Mouse (Mus musculus): ENCODE measurements around the gene Rnf114. TPM values are rescaled to one million over a fixed set of nuclear protein-coding genes. Genes with fewer than 3 reads are reported as not detected.
A peak's percentile ranks its signal among the peaks of the same experiment; 100 is the strongest.

Gene Rnf114
- polyA plus RNA-seq, 1 experiment from 2014 or later: 111 TPM

- no peak overlapping the region for H3K4me2 ChIP-seq (ENCODE audit: low read depth, low read length)
- no peak overlapping the region for H3K27ac ChIP-seq (ENCODE audit: low read depth, low read length)
- no peak for ATAC-seq (ENCODE audit: low read depth)
- H3K4me1 ChIP-seq (ENCODE audit: control insufficient read depth, insufficient read depth, low read length): no peaks in the 10 kb centered on the region
- no peak overlapping the region for H3K9ac ChIP-seq (replicated peaks; ENCODE audit: low read depth, low read length)
- H3K27me3 ChIP-seq (ENCODE audit: control insufficient read depth, insufficient read depth, low read length): no peaks in the 10 kb centered on the region
- H3K4me3 ChIP-seq (ENCODE audit: low read depth, low read length): no peak overlapping the region
- peaks cover 15% of the 10 kb centered on the region for H3K36me3 ChIP-seq (ENCODE audit: control insufficient read depth, insufficient read depth, low read length)
- 88% methylated on average over 6 of the region's 6 CpGs for WGBS
- no peaks in the 10 kb centered on the region for H3K9me3 ChIP-seq (ENCODE audit: control insufficient read depth, low read length)
These were observed 24.0 kb upstream of the Rnf114 start for GRCm38 (mm10) chr2:167468444-167468843.

GRCm38 (mm10) chr2:167470611-167471010 lies 21.8 kb upstream of the Rnf114 start:
- ATAC-seq (ENCODE audit: low read depth): no peak
- Histone ChIP-seq H3K9me3 (ENCODE audit: control insufficient read depth, low read length) (no peaks in the 10 kb centered on the region), H3K4me3 (ENCODE audit: low read depth, low read length) (no peak overlapping the region), H3K36me3 (ENCODE audit: control insufficient read depth, insufficient read depth, low read length) (peaks cover 22% of the 10 kb centered on the region), H3K9ac (replicated peaks; ENCODE audit: low read depth, low read length) (no peak overlapping the region), H3K4me2 (ENCODE audit: low read depth, low read length) (no peak overlapping the region), H3K4me1 (ENCODE audit: control insufficient read depth, insufficient read depth, low read length) (peaks cover 2% of the 10 kb centered on the region), H3K27ac (ENCODE audit: low read depth, low read length) (no peak overlapping the region), H3K27me3 (ENCODE audit: control insufficient read depth, insufficient read depth, low read length) (no peaks in the 10 kb centered on the region)
- WGBS: 96% methylated on average over 3 of the region's 3 CpGs

GRCm38 (mm10) chr2:167471585-167471984 lies 20.9 kb upstream of the Rnf114 start:
- H3K4me1 ChIP-seq (ENCODE audit: control insufficient read depth, insufficient read depth, low read length): peaks cover 12% of the 10 kb centered on the region
- no peaks in the 10 kb centered on the region for H3K27me3 ChIP-seq (ENCODE audit: control insufficient read depth, insufficient read depth, low read length)
- H3K9ac ChIP-seq (replicated peaks; ENCODE audit: low read depth, low read length): no peak overlapping the region
- no peak for ATAC-seq (ENCODE audit: low read depth)
- 90% methylated on average over 6 of the region's 6 CpGs for WGBS
- H3K4me3 ChIP-seq (ENCODE audit: low read depth, low read length): no peak overlapping the region
- no peaks in the 10 kb centered on the region for H3K9me3 ChIP-seq (ENCODE audit: control insufficient read depth, low read length)
- H3K27ac ChIP-seq (ENCODE audit: low read depth, low read length): no peak overlapping the region
- H3K36me3 ChIP-seq (ENCODE audit: control insufficient read depth, insufficient read depth, low read length): peaks cover 22% of the 10 kb centered on the region
- no peak overlapping the region for H3K4me2 ChIP-seq (ENCODE audit: low read depth, low read length)

GRCm38 (mm10) chr2:167474218-167474617 lies 18.2 kb upstream of the Rnf114 start:
- no peak for ATAC-seq (ENCODE audit: low read depth)
- no peak overlapping the region for H3K27ac ChIP-seq (ENCODE audit: low read depth, low read length)
- H3K9ac ChIP-seq (replicated peaks; ENCODE audit: low read depth, low read length): 0 out of 2 replicates have a peak overlapping the region, but pooled peaks have one; percentile 7
- H3K36me3 ChIP-seq (ENCODE audit: control insufficient read depth, insufficient read depth, low read length): peaks cover 22% of the 10 kb centered on the region
- peaks cover 17% of the 10 kb centered on the region for H3K4me1 ChIP-seq (ENCODE audit: control insufficient read depth, insufficient read depth, low read length)
- WGBS: 93% methylated on average over 6 of the region's 6 CpGs
- no peaks in the 10 kb centered on the region for H3K27me3 ChIP-seq (ENCODE audit: control insufficient read depth, insufficient read depth, low read length)
- H3K4me3 ChIP-seq (ENCODE audit: low read depth, low read length): no peak overlapping the region
- no peak overlapping the region for H3K4me2 ChIP-seq (ENCODE audit: low read depth, low read length)
- H3K9me3 ChIP-seq (ENCODE audit: control insufficient read depth, low read length): no peaks in the 10 kb centered on the region

GRCm38 (mm10) chr2:167475596-167475995 lies 16.8 kb upstream of the Rnf114 start:
- H3K4me1 ChIP-seq (ENCODE audit: control insufficient read depth, insufficient read depth, low read length): peaks cover 17% of the 10 kb centered on the region
- H3K9ac ChIP-seq (replicated peaks; ENCODE audit: low read depth, low read length): no peak overlapping the region
- no peaks in the 10 kb centered on the region for H3K9me3 ChIP-seq (ENCODE audit: control insufficient read depth, low read length)
- WGBS: 79% methylated on average over 5 of the region's 5 CpGs
- no peak overlapping the region for H3K4me3 ChIP-seq (ENCODE audit: low read depth, low read length)
- H3K4me2 ChIP-seq (ENCODE audit: low read depth, low read length): no peak overlapping the region
- peaks cover 17% of the 10 kb centered on the region for H3K36me3 ChIP-seq (ENCODE audit: control insufficient read depth, insufficient read depth, low read length)
- peak overlapping the region; percentile 73 for H3K27ac ChIP-seq (ENCODE audit: low read depth, low read length)
- no peak for ATAC-seq (ENCODE audit: low read depth)
- H3K27me3 ChIP-seq (ENCODE audit: control insufficient read depth, insufficient read depth, low read length): no peaks in the 10 kb centered on the region

GRCm38 (mm10) chr2:167476200-167476688 lies 16.2 kb upstream of the Rnf114 start:
- Histone ChIP-seq H3K36me3 (ENCODE audit: control insufficient read depth, insufficient read depth, low read length) (peaks cover 14% of the 10 kb centered on the region), H3K9me3 (ENCODE audit: control insufficient read depth, low read length) (no peaks in the 10 kb centered on the region), H3K4me2 (ENCODE audit: low read depth, low read length) (no peak overlapping the region; the same call in 1 of the 2 replicates), H3K4me1 (ENCODE audit: control insufficient read depth, insufficient read depth, low read length) (peaks cover 17% of the 10 kb centered on the region), H3K4me3 (ENCODE audit: low read depth, low read length) (no peak overlapping the region), H3K9ac (replicated peaks; ENCODE audit: low read depth, low read length) (no peak overlapping the region), H3K27me3 (ENCODE audit: control insufficient read depth, insufficient read depth, low read length) (no peaks in the 10 kb centered on the region), H3K27ac (ENCODE audit: low read depth, low read length) (peak overlapping the region; percentile 73)
- WGBS: 9% methylated on average over 7 of the region's 7 CpGs
- ATAC-seq (ENCODE audit: low read depth): peak; percentile 79

GRCm38 (mm10) chr2:167476762-167477161 lies 15.7 kb upstream of the Rnf114 start:
- H3K27me3 ChIP-seq (ENCODE audit: control insufficient read depth, insufficient read depth, low read length): no peaks in the 10 kb centered on the region
- peaks cover 17% of the 10 kb centered on the region for H3K4me1 ChIP-seq (ENCODE audit: control insufficient read depth, insufficient read depth, low read length)
- no peak overlapping the region for H3K4me3 ChIP-seq (ENCODE audit: low read depth, low read length)
- 65% methylated on average over 4 of the region's 4 CpGs for WGBS
- ATAC-seq (ENCODE audit: low read depth): peak; percentile 41
- H3K36me3 ChIP-seq (ENCODE audit: control insufficient read depth, insufficient read depth, low read length): peaks cover 14% of the 10 kb centered on the region
- peak overlapping the region; percentile 73 for H3K27ac ChIP-seq (ENCODE audit: low read depth, low read length)
- no peak overlapping the region for H3K4me2 ChIP-seq (ENCODE audit: low read depth, low read length)
- no peak overlapping the region for H3K9ac ChIP-seq (replicated peaks; ENCODE audit: low read depth, low read length)
- H3K9me3 ChIP-seq (ENCODE audit: control insufficient read depth, low read length): no peaks in the 10 kb centered on the region

GRCm38 (mm10) chr2:167478128-167478527 lies 14.3 kb upstream of the Rnf114 start:
- Histone ChIP-seq H3K4me2 (ENCODE audit: low read depth, low read length) (no peak overlapping the region), H3K4me1 (ENCODE audit: control insufficient read depth, insufficient read depth, low read length) (peaks cover 17% of the 10 kb centered on the region), H3K9ac (replicated peaks; ENCODE audit: low read depth, low read length) (no peak overlapping the region), H3K9me3 (ENCODE audit: control insufficient read depth, low read length) (no peaks in the 10 kb centered on the region), H3K36me3 (ENCODE audit: control insufficient read depth, insufficient read depth, low read length) (peaks cover 11% of the 10 kb centered on the region), H3K27ac (ENCODE audit: low read depth, low read length) (no peak overlapping the region), H3K27me3 (ENCODE audit: control insufficient read depth, insufficient read depth, low read length) (no peaks in the 10 kb centered on the region), H3K4me3 (ENCODE audit: low read depth, low read length) (no peak overlapping the region)
- ATAC-seq (ENCODE audit: low read depth): no peak
- 50% methylated on average over 2 of the region's 2 CpGs for WGBS

- peaks cover 17% of the 10 kb centered on the region for H3K4me1 ChIP-seq (ENCODE audit: control insufficient read depth, insufficient read depth, low read length)
- H3K9me3 ChIP-seq (ENCODE audit: control insufficient read depth, low read length): no peaks in the 10 kb centered on the region
- WGBS: 100% methylated on average over 1 of the region's 1 CpGs
- H3K4me2 ChIP-seq (ENCODE audit: low read depth, low read length): no peak overlapping the region
- H3K36me3 ChIP-seq (ENCODE audit: control insufficient read depth, insufficient read depth, low read length): peaks cover 22% of the 10 kb centered on the region
- no peaks in the 10 kb centered on the region for H3K27me3 ChIP-seq (ENCODE audit: control insufficient read depth, insufficient read depth, low read length)
- ATAC-seq (ENCODE audit: low read depth): no peak
- H3K9ac ChIP-seq (replicated peaks; ENCODE audit: low read depth, low read length): no peak overlapping the region
- H3K4me3 ChIP-seq (ENCODE audit: low read depth, low read length): no peak overlapping the region
- no peak overlapping the region for H3K27ac ChIP-seq (ENCODE audit: low read depth, low read length)
These were observed 12.9 kb upstream of the Rnf114 start for GRCm38 (mm10) chr2:167479501-167479900.
